Mouse (Mus musculus) heart, embryonic 13.5 days (tissue): ENCODE measurements around the gene Gnl3l. TPM values are rescaled to one million over a fixed set of nuclear protein-coding genes. Genes with fewer than 3 reads are reported as not detected.

Source experiments
- ATAC-seq: fragments of 200-750 bp; cut with Nextera tagmentation; 2 replicates; pipeline ENCODE4 v1.8.0; 2017; ENCODE audit warnings: moderate TSS enrichment; ENCODE audit not compliant: insufficient number of reproducible peaks, low FRiP score, low TSS enrichment; ENCODE audit errors: extremely low read depth
- H3K27ac ChIP-seq: fragments of 300-500 bp; sonication (generic); replicated peaks from 2 replicates; pipeline ENCODE4 v1.5.1; 2015; ENCODE audit warnings: moderate library complexity, mild to moderate bottlenecking, inconsistent platforms
- H3K27me3 ChIP-seq: fragments of 300-500 bp; sonication (generic); replicated peaks from 2 replicates; pipeline ENCODE4 v1.6.1; 2015; ENCODE audit warnings: mild to moderate bottlenecking, inconsistent platforms
- H3K36me3 ChIP-seq: fragments of 300-500 bp; sonication (generic); 2 replicates; pipeline ENCODE4 v1.6.1; 2015; ENCODE audit warnings: mild to moderate bottlenecking, inconsistent platforms
- H3K4me1 ChIP-seq: fragments of 300-500 bp; sonication (generic); 2 replicates; pipeline ENCODE4 v1.6.1; 2015; ENCODE audit warnings: inconsistent platforms
- H3K4me2 ChIP-seq: fragments of 300-500 bp; sonication (generic); 2 replicates; pipeline ENCODE4 v1.6.1; 2015; ENCODE audit warnings: inconsistent platforms, mild to moderate bottlenecking, moderate library complexity
- H3K4me3 ChIP-seq: fragments of 300-500 bp; sonication (generic); 2 replicates; pipeline ENCODE4 v1.5.1; 2015; ENCODE audit warnings: moderate library complexity, mild to moderate bottlenecking, inconsistent platforms
- H3K9ac ChIP-seq: fragments of 300-500 bp; sonication (generic); 2 replicates; pipeline ENCODE4 v1.6.1; 2015; ENCODE audit warnings: inconsistent platforms, mild to moderate bottlenecking, moderate library complexity
- H3K9me3 ChIP-seq: fragments of 300-500 bp; sonication (generic); 2 replicates; pipeline ENCODE4 v1.6.1; 2016; ENCODE audit warnings: inconsistent platforms
- WGBS: fragments of 180-500 bp; shearing (Covaris S2); methylation state at CpG from one replicate; pipeline ENCODE4 v1.1.7; 2015; ENCODE audit warnings: mixed read lengths; 5-methylcytosine and 5-hydroxymethylcytosine counted together
- polyA plus RNA-seq: library from polyadenylated mRNA; unstranded; fragments of >200 nt; fragmentation: Nextera tagmentation; extraction: Ambion mirVana; gene quantifications from 2 replicates; pipeline ENCODE4 v1.2.1, GENCODE M21; 2015

Gnl3l gene
- polyA plus RNA-seq, 1 experiment from 2014 or later, result 22.4 TPM

DNA sequence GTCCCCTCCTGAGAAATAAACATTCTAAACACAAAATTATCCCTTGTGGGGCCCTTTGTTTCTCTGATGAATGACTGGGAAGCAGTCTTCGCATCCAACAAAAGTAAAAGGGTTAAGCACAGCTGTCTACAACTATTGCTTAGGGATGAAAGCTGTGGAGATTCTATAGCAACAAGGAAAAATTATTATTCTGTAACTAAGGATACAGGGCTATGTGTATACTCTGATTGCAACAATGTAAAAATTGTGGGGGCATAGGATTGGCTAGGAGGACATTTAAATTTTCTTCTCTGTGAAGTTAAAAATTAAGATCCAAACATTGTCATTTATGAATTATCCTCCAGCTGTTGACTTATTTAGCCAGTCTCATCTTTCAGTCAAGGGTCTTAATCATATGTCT lies 61.1 kb downstream of the Gnl3l start:
- Histone ChIP-seq H3K27me3 (no peaks in the 10 kb centered on the region), H3K9ac (no peak overlapping the region), H3K4me2 (peak overlapping the region; percentile 55), H3K36me3 (no peaks in the 10 kb centered on the region), H3K4me1 (no peaks in the 10 kb centered on the region; the same call in 1 of the 2 replicates), H3K4me3 (peak overlapping the region; percentile 13; the same call in 1 of the 2 replicates), H3K27ac (peak overlapping the region; percentile 69), H3K9me3 (no peaks in the 10 kb centered on the region)
- ATAC-seq, result no peak
- 67% methylated on average over 1 of the region's 1 CpGs for WGBS

DNA sequence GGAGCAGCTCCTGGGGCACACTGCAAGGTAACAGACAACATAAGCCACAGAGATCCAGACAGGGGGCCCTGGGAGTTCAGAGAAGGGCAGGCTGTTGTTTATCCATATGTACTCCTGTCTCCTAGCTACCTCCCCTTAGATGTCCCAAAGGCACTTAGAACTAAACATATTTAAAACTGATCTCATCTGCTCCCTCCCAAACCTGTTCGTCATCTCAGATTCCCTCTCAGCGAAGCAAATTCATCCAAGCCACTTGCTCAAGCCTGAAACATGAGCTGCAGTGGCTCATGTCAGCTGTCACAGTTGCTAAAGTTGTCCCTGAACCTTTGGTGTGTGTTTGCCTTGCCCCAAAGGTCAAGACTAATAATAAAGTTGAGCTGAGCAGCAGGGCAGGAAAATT lies 61.7 kb downstream of the Gnl3l start:
- no peak overlapping the region for H3K9ac ChIP-seq
- ATAC-seq, result peak; percentile 45; the same call in 1 of the 2 replicates
- H3K4me1 ChIP-seq, result no peaks in the 10 kb centered on the region; the same call in 1 of the 2 replicates
- no peaks in the 10 kb centered on the region for H3K9me3 ChIP-seq
- H3K36me3 ChIP-seq, result no peaks in the 10 kb centered on the region
- WGBS, result 38% methylated on average over 2 of the region's 2 CpGs
- peak overlapping the region; percentile 69 for H3K27ac ChIP-seq
- no peak overlapping the region for H3K4me2 ChIP-seq
- H3K27me3 ChIP-seq, result no peaks in the 10 kb centered on the region
- no peak overlapping the region for H3K4me3 ChIP-seq

DNA sequence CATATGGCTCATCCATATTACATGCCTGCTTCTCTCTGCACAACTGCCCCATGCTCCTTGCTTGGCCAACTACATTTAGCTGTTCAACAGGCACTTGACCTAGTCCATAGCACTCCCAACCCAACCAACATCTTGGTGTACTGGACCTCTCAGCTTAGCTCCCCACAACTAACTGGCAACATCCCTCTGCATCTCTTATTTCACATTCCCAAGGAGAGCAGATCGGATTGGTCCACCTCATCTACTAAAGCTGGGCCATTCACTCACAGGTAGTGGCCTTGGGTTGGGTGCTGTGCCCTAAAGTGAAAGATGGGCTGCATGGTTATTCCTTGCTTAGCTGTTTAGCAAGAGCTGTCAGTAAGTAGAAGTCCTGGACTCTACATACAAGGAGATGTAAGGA lies 62.4 kb downstream of the Gnl3l start:
- no peak overlapping the region for H3K4me3 ChIP-seq
- H3K4me2 ChIP-seq, result no peak overlapping the region
- peak overlapping the region; percentile 69 for H3K27ac ChIP-seq
- no peak overlapping the region for H3K9ac ChIP-seq
- no peaks in the 10 kb centered on the region for H3K27me3 ChIP-seq
- no peaks in the 10 kb centered on the region; the same call in 1 of the 2 replicates for H3K4me1 ChIP-seq
- no peaks in the 10 kb centered on the region for H3K36me3 ChIP-seq
- ATAC-seq, result no peak
- 70% methylated on average over 1 of the region's 1 CpGs for WGBS
- no peaks in the 10 kb centered on the region for H3K9me3 ChIP-seq

Other genes with a start within 250 kb of the Gnl3l start
- gene Maged2, start 203.0 kb downstream of the Gnl3l start, polyA plus RNA-seq, result 587 and 588 TPM in 2 replicates
- 6.4 and 6.9 TPM in 2 replicates for gene Fgd1, start 28.8 kb upstream of the Gnl3l start, polyA plus RNA-seq
- 16.7 and 20.0 TPM in 2 replicates for gene Tsr2, start 79.2 kb upstream of the Gnl3l start, polyA plus RNA-seq
- gene Wnk3, start 180.8 kb upstream of the Gnl3l start, polyA plus RNA-seq, result 0.98 and 1.0 TPM in 2 replicates